ENCODE assay signal across 8 mouse cellular contexts in the genomic region with DNA sequence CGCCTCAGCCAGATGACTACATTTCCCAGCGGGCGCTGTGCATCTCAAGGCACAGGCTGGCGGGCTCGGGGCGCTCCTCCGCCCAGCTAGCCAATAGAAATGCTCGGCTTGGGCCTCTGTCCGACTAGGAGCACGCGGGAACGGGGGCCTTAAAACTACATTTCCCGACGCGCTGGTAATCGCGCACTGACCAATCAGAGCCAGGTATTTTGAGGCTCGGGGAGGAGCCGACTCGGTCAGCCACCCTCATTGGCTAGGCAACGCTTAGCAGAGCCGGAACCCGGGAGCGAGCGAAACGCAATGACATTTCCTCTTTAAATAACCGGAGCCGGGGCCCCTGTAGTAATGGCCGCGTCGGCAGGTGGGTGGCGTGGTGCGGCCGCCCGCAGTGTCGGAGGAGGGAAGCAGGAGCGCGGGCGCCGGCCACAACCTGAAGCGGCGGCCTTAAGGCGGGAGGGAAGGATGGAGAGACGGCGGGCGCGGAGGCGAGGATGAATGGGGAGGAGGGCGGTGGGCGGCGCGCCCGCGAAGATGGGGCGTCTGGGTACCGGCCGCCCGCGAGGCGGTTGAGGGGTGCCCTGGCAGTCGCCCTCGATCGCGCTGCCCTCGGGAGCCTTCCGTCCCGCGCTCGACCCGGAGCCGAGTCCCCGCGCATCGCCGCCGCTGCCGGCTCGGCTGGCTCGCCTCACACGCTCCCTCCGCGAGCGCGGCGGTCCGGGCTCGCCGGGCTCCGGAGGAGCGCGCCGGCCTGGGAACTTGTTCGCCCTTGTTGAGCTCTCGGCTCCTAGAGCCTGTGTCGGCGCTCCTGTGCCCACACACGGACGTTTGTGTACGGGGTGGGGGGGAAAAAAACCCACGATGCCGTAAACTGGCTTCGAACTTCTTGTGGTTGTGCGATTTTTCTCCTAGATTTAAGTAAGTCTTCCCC. TPM values are rescaled to one million over a fixed set of nuclear protein-coding genes. Genes with fewer than 3 reads are reported as not detected.
DNase-seq lines count a peak whose midpoint lies in the region; ATAC-seq and TF ChIP-seq lines count a peak whose summit lies in the region.

No protein-coding gene starts in this region.

- no peaks in the 10 kb centered on the region for H3K9me3 ChIP-seq in MEL (replicated peaks; ENCODE audit: insufficient read depth, low read length)
- H3K9me3 ChIP-seq in forebrain, postnatal 0 days (ENCODE audit: low read length), result no peaks in the 10 kb centered on the region
- no peaks in the 10 kb centered on the region for H3K9me3 ChIP-seq in lung, embryonic 15.5 days

- H3K27me3 ChIP-seq in MEL (ENCODE audit: control insufficient read depth in 1 of 2, insufficient read depth in 2 of 2, low read length in 2 of 2), result no peaks in the 10 kb centered on the region
- no peaks in the 10 kb centered on the region for H3K27me3 ChIP-seq in cerebellum, adult 2 months (ENCODE audit: control insufficient read depth, insufficient read depth, low read length)
- no peaks in the 10 kb centered on the region for H3K27me3 ChIP-seq in forebrain, postnatal 0 days (ENCODE audit: insufficient read depth, low read length)
- peaks cover 5% of the 10 kb centered on the region for H3K27me3 ChIP-seq in lung, embryonic 15.5 days

- no peak for TF ChIP-seq CTCF in MEL (IDR thresholded peaks at IDR 0.05 in 2 of 3, conservative IDR thresholded peaks at IDR 0.05 in 1 of 3; ENCODE audit: control insufficient read depth in 1 of 3, insufficient read depth in 1 of 3, low read depth in 2 of 3, low read length in 3 of 3, poor library complexity in 1 of 3, severe bottlenecking in 1 of 3)
- no peak for TF ChIP-seq CTCF in cerebellum, adult 2 months (IDR thresholded peaks at IDR 0.05; ENCODE audit: borderline replicate concordance, insufficient read depth, low read depth, low read length)
- TF ChIP-seq CTCF in forebrain, postnatal 0 days (IDR thresholded peaks at IDR 0.05; ENCODE audit: low read depth), result peak; percentile 56

- no peak for TF ChIP-seq RAD21 in MEL (IDR thresholded peaks at IDR 0.05; ENCODE audit: low read depth, low read length)

- peaks cover 26% of the 10 kb centered on the region for H3K79me2 ChIP-seq in MEL (ENCODE audit: control insufficient read depth, insufficient read depth, low read length, poor library complexity)

- under 1% methylated on average over 100 of the region's 103 CpGs for whole genome bisulfite sequencing in cerebellum, adult 2 months
- WGBS in forebrain, postnatal 0 days, result under 1% methylated on average over 83 of the region's 103 CpGs
- WGBS in lung, embryonic 15.5 days, result under 1% methylated on average over 87 of the region's 103 CpGs

- peak; percentile 88 to 89 for TF ChIP-seq POLR2A in MEL (IDR thresholded peaks at IDR 0.05; ENCODE audit: control insufficient read depth in 1 of 2, insufficient read depth in 1 of 2, low read depth in 1 of 2, low read length in 2 of 2, poor library complexity in 1 of 2)
- TF ChIP-seq POLR2A in cerebellum, adult 2 months (IDR thresholded peaks at IDR 0.05; ENCODE audit: borderline replicate concordance, insufficient read depth, low read length), result peak; percentile 61; the same call in 1 of the 2 replicates

- H3K4me2 ChIP-seq in forebrain, postnatal 0 days (ENCODE audit: low read depth), result peak overlapping the region; percentile 59
- peak overlapping the region; percentile 83 for H3K4me2 ChIP-seq in lung, embryonic 15.5 days

- peak overlapping the region; percentile 33 for H3K27ac ChIP-seq in MEL (ENCODE audit: control insufficient read depth, low read depth, low read length)
- H3K27ac ChIP-seq in cerebellum, adult 2 months (ENCODE audit: insufficient read depth, low read length), result peak overlapping the region; percentile 70
- peak overlapping the region; percentile 93 for H3K27ac ChIP-seq in forebrain, postnatal 0 days (ENCODE audit: low read depth, low read length)
- no peak overlapping the region for H3K27ac ChIP-seq in lung, embryonic 15.5 days

- TF ChIP-seq EP300 in MEL (IDR thresholded peaks at IDR 0.05; ENCODE audit: low read depth in 1 of 2, low read length in 2 of 2), result no peak

- H3K4me1 ChIP-seq in MEL (ENCODE audit: control insufficient read depth in 1 of 2, insufficient read depth in 2 of 2, low read length in 2 of 2), result peaks cover 5 to 11% of the 10 kb centered on the region in 2 experiments
- H3K4me1 ChIP-seq in cerebellum, adult 2 months (ENCODE audit: control insufficient read depth, insufficient read depth, low read length), result peaks cover 6% of the 10 kb centered on the region
- no peaks in the 10 kb centered on the region for H3K4me1 ChIP-seq in forebrain, postnatal 0 days (ENCODE audit: insufficient read depth)
- H3K4me1 ChIP-seq in lung, embryonic 15.5 days, result 0 out of 2 replicates have a peak, but pooled peaks cover 3% of the 10 kb centered on the region

- peak; percentile 99 for ATAC-seq in forebrain, postnatal 0 days
- peak; percentile 100 for ATAC-seq in lung, embryonic 15.5 days (ENCODE audit: borderline replicate concordance, extremely low read depth, low FRiP score, low TSS enrichment)

- H3K4me3 ChIP-seq in MEL (ENCODE audit: control insufficient read depth in 1 of 2, insufficient read depth in 1 of 2, low read depth in 2 of 2, low read length in 2 of 2), result peak overlapping the region; percentile 69 to 70
- H3K4me3 ChIP-seq in cerebellum, adult 2 months (replicated peaks; ENCODE audit: insufficient read depth, low read depth, low read length), result peak overlapping the region; percentile 80
- H3K4me3 ChIP-seq in forebrain, postnatal 0 days (ENCODE audit: low read depth, low read length), result peak overlapping the region; percentile 92
- H3K4me3 ChIP-seq in lung, embryonic 15.5 days, result peak overlapping the region; percentile 81

- peak; percentile 99 for DNase-seq in MEL (ENCODE audit: low read depth, low spot score)
- peak; percentile 94 to 98 for DNase-seq in cerebellum, adult 2 months
- DNase-seq in forebrain, postnatal 0 days, result peak; percentile 99
- DNase-seq in heart, postnatal 4 days, result peak; percentile 93
- peak; percentile 96 to 97 for DNase-seq in layer of hippocampus, adult 8-10 months (ENCODE audit: low spot score in 2 of 2)
- DNase-seq in ovary, adult 18-20 months (ENCODE audit: low spot score), result peak; percentile 94
- DNase-seq in thymus, postnatal 0 days (ENCODE audit: low spot score), result peak; percentile 99

- H3K9ac ChIP-seq in MEL (ENCODE audit: control insufficient read depth, low read depth, low read length, poor library complexity, severe bottlenecking), result peak overlapping the region; percentile 73
- H3K9ac ChIP-seq in forebrain, postnatal 0 days, result peak overlapping the region; percentile 74
- peak overlapping the region; percentile 50 for H3K9ac ChIP-seq in lung, embryonic 15.5 days

- peaks cover 4 to 30% of the 10 kb centered on the region in 2 experiments; a peak in 3 of 4 replicates for H3K36me3 ChIP-seq in MEL (ENCODE audit: control insufficient read depth in 1 of 2, insufficient read depth in 2 of 2, low read length in 2 of 2)
- H3K36me3 ChIP-seq in forebrain, postnatal 0 days (ENCODE audit: insufficient read depth), result peaks cover 9% of the 10 kb centered on the region; the same call in 1 of the 2 replicates
- H3K36me3 ChIP-seq in lung, embryonic 15.5 days, result no peaks in the 10 kb centered on the region

TF ChIP-seq in MEL, 35 proteins besides CTCF, POLR2A, EP300 and RAD21 (continues in another document):
- TF ChIP-seq POLR2AphosphoS2 (IDR thresholded peaks at IDR 0.05; ENCODE audit: low read length), result no peak
- peak; percentile 81; the same call in 1 of the 2 replicates for TF ChIP-seq E2F4 (IDR thresholded peaks at IDR 0.05; ENCODE audit: borderline replicate concordance, low read depth, low read length)
- no peak for TF ChIP-seq ETS1 (IDR thresholded peaks at IDR 0.05; ENCODE audit: low read depth, low read length)
- TF ChIP-seq NRF1 (IDR thresholded peaks at IDR 0.05; ENCODE audit: insufficient read depth, low read depth, low read length, poor library complexity, severe bottlenecking), result no peak
- no peak; the same call in none of the 2 replicates for TF ChIP-seq TCF12 (IDR thresholded peaks at IDR 0.05; ENCODE audit: low read depth, low read length)
- 0 out of 2 replicates have a peak, but pooled peaks have one; percentile 18 for TF ChIP-seq GATA1 (IDR thresholded peaks at IDR 0.05; ENCODE audit: low read depth, low read length)
- TF ChIP-seq TBP (IDR thresholded peaks at IDR 0.05; ENCODE audit: low read depth, low read length), result peak; percentile 80; the same call in 1 of the 2 replicates
- TF ChIP-seq ZMIZ1 (IDR thresholded peaks at IDR 0.05; ENCODE audit: low read depth, low read length), result no peak
- no peak for TF ChIP-seq TAL1 (IDR thresholded peaks at IDR 0.05; ENCODE audit: low read length)
- TF ChIP-seq MAFK (IDR thresholded peaks at IDR 0.05; ENCODE audit: borderline replicate concordance, low read depth, low read length), result no peak
- TF ChIP-seq ZC3H11A (IDR thresholded peaks at IDR 0.05; ENCODE audit: low read depth, low read length), result no peak
- TF ChIP-seq ZKSCAN1 (IDR thresholded peaks at IDR 0.05; ENCODE audit: low read depth, low read length), result no peak
- TF ChIP-seq NELFE (IDR thresholded peaks at IDR 0.05; ENCODE audit: low read depth, low read length), result peak; percentile 86
- TF ChIP-seq SIN3A (IDR thresholded peaks at IDR 0.05; ENCODE audit: low read length), result peak; percentile 85
- TF ChIP-seq MEF2A (IDR thresholded peaks at IDR 0.05; ENCODE audit: extremely low read depth, insufficient replicate concordance, low read depth, low read length, poor library complexity, severe bottlenecking), result no peak
- no peak for TF ChIP-seq BHLHE40 (IDR thresholded peaks at IDR 0.05; ENCODE audit: borderline replicate concordance, low read depth, low read length)
- TF ChIP-seq MXI1 (IDR thresholded peaks at IDR 0.05; ENCODE audit: low read depth, low read length), result peak; percentile 91
- TF ChIP-seq UBTF (IDR thresholded peaks at IDR 0.05; ENCODE audit: borderline replicate concordance, insufficient read depth, low read depth, low read length), result peak; percentile 25; the same call in 1 of the 2 replicates
- no peak for TF ChIP-seq SMC3 (IDR thresholded peaks at IDR 0.05; ENCODE audit: low read depth, low read length)
- TF ChIP-seq CHD2 (IDR thresholded peaks at IDR 0.05; ENCODE audit: low read length), result no peak

RNA-seq across cellular contexts. Expression of gene Kbtbd8, which starts 0.8 kb away (rescaled TPM):
- 10.4 and 13.5 TPM in 2 replicates for total RNA-seq in MEL (2012; rRNA removed)
- 1 to 10 TPM in 1 of 2 experiments, not detected in 1; 7.0 TPM for polyA plus RNA-seq in MEL (2012; ENCODE audit: insufficient read depth in 1 of 2, insufficient read length in 2 of 2, low read depth in 1 of 2, low replicate concordance in 2 of 2, missing spikeins in 1 of 2)
- polyA plus RNA-seq in cerebellum, adult 2 months (2012; rRNA removed), result 4.1 and 4.2 TPM in 2 replicates
- total RNA-seq in forebrain, postnatal 0 days (2014; rRNA removed), result 6.0 and 7.3 TPM in 2 replicates
- polyA plus RNA-seq in forebrain, postnatal 0 days (2015; fragmentation: Nextera tagmentation; extraction: Ambion mirVana), result 1.2 and 1.3 TPM in 2 replicates
- under 1 TPM; 0.24 to 0.32 TPM for total RNA-seq in heart, postnatal 4 days (2021)
- total RNA-seq in layer of hippocampus, adult 8-10 months (2022), result 10 to 100 TPM; 10.2 to 13.5 (median 11.6) TPM
- polyA plus RNA-seq in lung, embryonic 15.5 days (2015; fragmentation: Nextera tagmentation; extraction: Ambion mirVana), result 1.8 and 2.1 TPM in 2 replicates
- 3.7 and 5.1 TPM in 2 replicates for polyA plus RNA-seq in thymus, postnatal 0 days (2015; fragmentation: Nextera tagmentation; extraction: Ambion mirVana)
